Mouse (Mus musculus): ENCODE measurements around the gene Psmb3. TPM values are rescaled to one million over a fixed set of nuclear protein-coding genes. Genes with fewer than 3 reads are reported as not detected.

Gene Psmb3
- polyA plus RNA-seq, 1 experiment from 2014 or later = 711 TPM

GRCm38 (mm10) chr11:97745331-97745721, 42.1 kb downstream of the Psmb3 start:
- no peak for DNase-seq (ENCODE audit: low spot score)

- no peak for DNase-seq (ENCODE audit: low spot score)
These were observed 44.6 kb downstream of the Psmb3 start for GRCm38 (mm10) chr11:97747773-97748172.

GRCm38 (mm10) chr11:97748496-97748895, 45.3 kb downstream of the Psmb3 start:
- DNase-seq (ENCODE audit: low spot score) = no peak

GRCm38 (mm10) chr11:97753277-97753676, 50.1 kb downstream of the Psmb3 start:
- DNase-seq (ENCODE audit: low spot score) = no peak

- DNase-seq (ENCODE audit: low spot score) = no peak
These were observed 54.9 kb downstream of the Psmb3 start for GRCm38 (mm10) chr11:97758125-97758524.

GRCm38 (mm10) chr11:97758942-97759341, 55.7 kb downstream of the Psmb3 start:
- no peak for DNase-seq (ENCODE audit: low spot score)

- DNase-seq (ENCODE audit: low spot score) = no peak
These were observed 58.4 kb downstream of the Psmb3 start for GRCm38 (mm10) chr11:97761638-97762037.

Small RNAs within 50 kb of the gene (microRNA-seq; reads per million reads assigned to microRNA genes)
- not detected for gene Gm24158 (ENCODE audit: borderline number of aligned reads)
- gene Mir6927 (ENCODE audit: borderline number of aligned reads) = not detected
- not detected for gene Mir8102 (ENCODE audit: borderline number of aligned reads)

Other genes starting within 250 kb of the Psmb3 start
- gene 4933428G20Rik, start 203.1 kb upstream of the Psmb3 start, polyA plus RNA-seq (2015; fragmentation: Nextera tagmentation; extraction: Ambion mirVana) = 0.09 and 0.12 TPM in 2 replicates
- 0.05 and 0.06 TPM in 2 replicates for gene Srcin1, start 127.2 kb upstream of the Psmb3 start, polyA plus RNA-seq (2015; fragmentation: Nextera tagmentation; extraction: Ambion mirVana)
- gene Epop, start 73.7 kb upstream of the Psmb3 start, polyA plus RNA-seq (2015; fragmentation: Nextera tagmentation; extraction: Ambion mirVana) = 1.8 and 2.2 TPM in 2 replicates
- gene Mllt6, start 40.0 kb upstream of the Psmb3 start, polyA plus RNA-seq (2015; fragmentation: Nextera tagmentation; extraction: Ambion mirVana) = 1.9 and 2.4 TPM in 2 replicates
- gene Cisd3, start 17.6 kb upstream of the Psmb3 start, polyA plus RNA-seq (2015; fragmentation: Nextera tagmentation; extraction: Ambion mirVana) = 35.0 and 40.4 TPM in 2 replicates
- 4.8 and 5.4 TPM in 2 replicates for gene Pcgf2, start 2.9 kb upstream of the Psmb3 start, polyA plus RNA-seq (2015; fragmentation: Nextera tagmentation; extraction: Ambion mirVana)
- gene Pip4k2b, start 41.3 kb downstream of the Psmb3 start, polyA plus RNA-seq (2015; fragmentation: Nextera tagmentation; extraction: Ambion mirVana) = 2.5 and 2.6 TPM in 2 replicates
- 17.7 and 18.5 TPM in 2 replicates for gene Cwc25, start 63.2 kb downstream of the Psmb3 start, polyA plus RNA-seq (2015; fragmentation: Nextera tagmentation; extraction: Ambion mirVana)
- 0.44 TPM in 1 of 2 replicates, not detected in the other for gene 1700001P01Rik, start 72.5 kb downstream of the Psmb3 start, polyA plus RNA-seq (2015; fragmentation: Nextera tagmentation; extraction: Ambion mirVana)
- gene Rpl23, start 79.0 kb downstream of the Psmb3 start, polyA plus RNA-seq (2015; fragmentation: Nextera tagmentation; extraction: Ambion mirVana) = 766 and 768 TPM in 2 replicates
- 98.7 and 108 TPM in 2 replicates for gene Lasp1, start 95.6 kb downstream of the Psmb3 start, polyA plus RNA-seq (2015; fragmentation: Nextera tagmentation; extraction: Ambion mirVana)
- 4.5 and 5.0 TPM in 2 replicates for gene B230217C12Rik, start 137.4 kb downstream of the Psmb3 start, polyA plus RNA-seq (2015; fragmentation: Nextera tagmentation; extraction: Ambion mirVana)
- 0.70 and 0.75 TPM in 2 replicates for gene Fbxo47, start 180.8 kb downstream of the Psmb3 start, polyA plus RNA-seq (2015; fragmentation: Nextera tagmentation; extraction: Ambion mirVana)